Mouse (Mus musculus): ENCODE measurements around the gene Dot1l.

DNA sequence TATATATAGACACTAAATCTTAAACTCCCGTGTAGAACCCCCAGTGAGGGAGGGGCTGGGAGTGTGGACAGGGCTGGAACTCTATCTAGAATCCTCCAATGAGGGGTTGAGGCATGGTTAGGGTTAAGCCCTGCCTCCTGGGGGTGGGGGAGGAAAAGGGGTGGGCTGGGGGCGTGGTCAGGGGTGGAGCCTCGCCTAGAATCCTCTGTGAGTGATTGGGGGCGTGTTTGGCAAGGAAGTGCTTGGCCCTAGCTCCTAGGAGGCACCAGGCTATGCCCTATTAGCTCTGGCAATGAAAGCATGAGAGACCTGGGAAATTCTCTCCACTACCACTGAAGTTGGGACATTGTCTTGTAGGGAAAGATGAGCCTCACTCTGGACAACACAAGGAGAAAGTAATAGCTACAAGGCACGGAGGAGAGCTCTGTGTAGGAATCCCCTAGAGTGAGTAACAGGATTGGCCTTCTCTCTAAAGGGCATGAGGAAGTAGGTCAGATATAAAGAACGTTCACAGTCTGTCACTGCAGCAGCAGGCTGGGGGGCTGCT is 2.9 kb upstream of the Dot1l start:
- TF ChIP-seq CTCF (IDR thresholded peaks at IDR 0.05; ENCODE audit: control insufficient read depth, insufficient read depth, low read length): no peak
- no peak for TF ChIP-seq POLR2A (IDR thresholded peaks at IDR 0.05; ENCODE audit: borderline replicate concordance, control insufficient read depth, low read depth, low read length)

Data from bone marrow, adult 2 months (tissue).